Comparison of ENCODE assay signal across 14 mouse cellular contexts in genomic region chr3:116267036-116267654, GRCm38 (mm10). TPM values are rescaled to one million over a fixed set of nuclear protein-coding genes. Genes with fewer than 3 reads are reported as not detected.
A peak's percentile ranks its signal among the peaks of the same experiment; 100 is the strongest.
DNase-seq lines count a peak whose midpoint lies in the region; ATAC-seq and TF ChIP-seq lines count a peak whose summit lies in the region.
"Had no signal": no experiment of that assay in that cellular context is flagged by ENCODE, and none has a peak within 500 bp of the region (broad histone marks: within the 10 kb centered on the region; RNA-seq: fewer than 3 reads in every experiment).

No protein-coding gene starts in this region.

- H3K27ac ChIP-seq in forebrain, postnatal 0 days (ENCODE audit: low read depth, low read length): no peak overlapping the region
- no peak overlapping the region for H3K27ac ChIP-seq in forebrain, embryonic 11.5 days (ENCODE audit: low read depth, low read length)
- no peak overlapping the region for H3K27ac ChIP-seq in limb, embryonic 11.5 days (replicated peaks; ENCODE audit: low read depth, low read length)
- no peak overlapping the region for H3K27ac ChIP-seq in limb, embryonic 10.5 days
- H3K27ac ChIP-seq in embryonic facial prominence, embryonic 15.5 days (replicated peaks): no peak overlapping the region
- H3K27ac ChIP-seq in midbrain, postnatal 0 days (ENCODE audit: low read depth, low read length): no peak overlapping the region

- 0 out of 2 replicates have a peak, but pooled peaks have one; percentile 20 for ATAC-seq in forebrain, postnatal 0 days
- no peak for ATAC-seq in forebrain, embryonic 11.5 days (replicated peaks; ENCODE audit: low FRiP score)
- 0 out of 2 replicates have a peak, but pooled peaks have one; percentile 47 for ATAC-seq in limb, embryonic 11.5 days (ENCODE audit: insufficient number of reproducible peaks, low FRiP score, low TSS enrichment, low read depth)
- peak; percentile 60; the same call in 1 of the 2 replicates for ATAC-seq in embryonic facial prominence, embryonic 15.5 days (ENCODE audit: insufficient number of reproducible peaks, low FRiP score, low TSS enrichment, low read depth)
- ATAC-seq in midbrain, postnatal 0 days (ENCODE audit: low FRiP score): peak; percentile 41; the same call in 1 of the 2 replicates

- H3K4me3 ChIP-seq in forebrain, postnatal 0 days (ENCODE audit: low read depth, low read length): no peak overlapping the region
- H3K4me3 ChIP-seq in forebrain, embryonic 11.5 days (ENCODE audit: low read depth, low read length): no peak overlapping the region
- no peak overlapping the region for H3K4me3 ChIP-seq in limb, embryonic 11.5 days (ENCODE audit: low read depth, low read length)
- H3K4me3 ChIP-seq in limb, embryonic 10.5 days: no peak overlapping the region
- no peak overlapping the region for H3K4me3 ChIP-seq in embryonic facial prominence, embryonic 15.5 days (replicated peaks)
- H3K4me3 ChIP-seq in midbrain, postnatal 0 days (ENCODE audit: low read depth, low read length): no peak overlapping the region

- H3K9me3 ChIP-seq in forebrain, postnatal 0 days (ENCODE audit: low read length): no peaks in the 10 kb centered on the region
- H3K9me3 ChIP-seq in forebrain, embryonic 11.5 days (ENCODE audit: control insufficient read depth, low read length): no peaks in the 10 kb centered on the region
- no peaks in the 10 kb centered on the region for H3K9me3 ChIP-seq in limb, embryonic 11.5 days (ENCODE audit: control insufficient read depth, low read length)
- H3K9me3 ChIP-seq in limb, embryonic 10.5 days (replicated peaks): no peaks in the 10 kb centered on the region
- H3K9me3 ChIP-seq in embryonic facial prominence, embryonic 15.5 days (replicated peaks): no peaks in the 10 kb centered on the region
- no peaks in the 10 kb centered on the region for H3K9me3 ChIP-seq in midbrain, postnatal 0 days (ENCODE audit: low read length)

- H3K9ac ChIP-seq in forebrain, postnatal 0 days: no peak overlapping the region
- no peak overlapping the region for H3K9ac ChIP-seq in forebrain, embryonic 11.5 days (ENCODE audit: low read length)
- no peak overlapping the region for H3K9ac ChIP-seq in limb, embryonic 11.5 days (ENCODE audit: low read length)
- H3K9ac ChIP-seq in embryonic facial prominence, embryonic 15.5 days: no peak overlapping the region
- H3K9ac ChIP-seq in midbrain, postnatal 0 days (replicated peaks; ENCODE audit: low read length, poor library complexity, severe bottlenecking): no peak overlapping the region

- H3K36me3 ChIP-seq in forebrain, postnatal 0 days (ENCODE audit: insufficient read depth): no peaks in the 10 kb centered on the region
- H3K36me3 ChIP-seq in forebrain, embryonic 11.5 days (ENCODE audit: control insufficient read depth, insufficient read depth, low read length): no peaks in the 10 kb centered on the region
- no peaks in the 10 kb centered on the region for H3K36me3 ChIP-seq in limb, embryonic 11.5 days (ENCODE audit: control insufficient read depth, insufficient read depth, low read length)
- H3K36me3 ChIP-seq in limb, embryonic 10.5 days: no peaks in the 10 kb centered on the region
- no peaks in the 10 kb centered on the region for H3K36me3 ChIP-seq in embryonic facial prominence, embryonic 15.5 days
- no peaks in the 10 kb centered on the region for H3K36me3 ChIP-seq in midbrain, postnatal 0 days (ENCODE audit: insufficient read depth, low read length)

- no peak for TF ChIP-seq CTCF in forebrain, postnatal 0 days (IDR thresholded peaks at IDR 0.05; ENCODE audit: low read depth)
- no peak for TF ChIP-seq CTCF in midbrain, postnatal 0 days (IDR thresholded peaks at IDR 0.05)

- no peak overlapping the region for H3K4me2 ChIP-seq in forebrain, postnatal 0 days (ENCODE audit: low read depth)
- H3K4me2 ChIP-seq in forebrain, embryonic 11.5 days (ENCODE audit: low read depth, low read length, severe bottlenecking): no peak overlapping the region
- no peak overlapping the region for H3K4me2 ChIP-seq in limb, embryonic 11.5 days (ENCODE audit: low read depth, severe bottlenecking)
- H3K4me2 ChIP-seq in embryonic facial prominence, embryonic 15.5 days (replicated peaks): no peak overlapping the region
- H3K4me2 ChIP-seq in midbrain, postnatal 0 days (ENCODE audit: low read depth, low read length, poor library complexity, severe bottlenecking): no peak overlapping the region

- no peak for DNase-seq in forebrain, postnatal 0 days
- DNase-seq in forebrain, embryonic 11.5 days (ENCODE audit: low spot score): no peak
- DNase-seq in limb, embryonic 11.5 days (ENCODE audit: low spot score): no peak
- DNase-seq in limb, embryonic 10.5 days (ENCODE audit: low spot score): no peak
- DNase-seq in midbrain, postnatal 0 days (ENCODE audit: low spot score): no peak
- no peak for DNase-seq in frontal cortex, postnatal 25 days (ENCODE audit: low spot score in 2 of 2)
- no peak for DNase-seq in right cerebral cortex, postnatal 36 days (ENCODE audit: low spot score in 2 of 2)
- DNase-seq: adrenal gland, adult 2 months; cerebellum, postnatal 25 days; gastrocnemius, postnatal 36 days; kidney, postnatal 25 days; right cerebral cortex, postnatal 4 days had no signal

- no peaks in the 10 kb centered on the region for H3K4me1 ChIP-seq in forebrain, postnatal 0 days (ENCODE audit: insufficient read depth)
- H3K4me1 ChIP-seq in forebrain, embryonic 11.5 days (replicated peaks; ENCODE audit: control insufficient read depth, insufficient read depth, low read length): no peaks in the 10 kb centered on the region
- H3K4me1 ChIP-seq in limb, embryonic 11.5 days (ENCODE audit: control insufficient read depth, insufficient read depth, low read length): no peaks in the 10 kb centered on the region
- no peaks in the 10 kb centered on the region for H3K4me1 ChIP-seq in limb, embryonic 10.5 days
- no peaks in the 10 kb centered on the region for H3K4me1 ChIP-seq in embryonic facial prominence, embryonic 15.5 days
- H3K4me1 ChIP-seq in midbrain, postnatal 0 days (ENCODE audit: insufficient read depth, low read length): no peaks in the 10 kb centered on the region

- 94% methylated on average over 2 of the region's 2 CpGs for WGBS in forebrain, postnatal 0 days
- WGBS in forebrain, embryonic 11.5 days: 94% methylated on average over 2 of the region's 2 CpGs
- 96% methylated on average over 2 of the region's 2 CpGs for WGBS in limb, embryonic 11.5 days
- WGBS in limb, embryonic 10.5 days: 98% methylated on average over 2 of the region's 2 CpGs
- WGBS in embryonic facial prominence, embryonic 15.5 days: 92% methylated on average over 2 of the region's 2 CpGs
- WGBS in midbrain, postnatal 0 days: 96% methylated on average over 2 of the region's 2 CpGs

- no peaks in the 10 kb centered on the region for H3K27me3 ChIP-seq in forebrain, postnatal 0 days (ENCODE audit: insufficient read depth, low read length)
- H3K27me3 ChIP-seq in forebrain, embryonic 11.5 days (ENCODE audit: control insufficient read depth, insufficient read depth, low read length): no peaks in the 10 kb centered on the region
- H3K27me3 ChIP-seq in limb, embryonic 11.5 days (ENCODE audit: control insufficient read depth, insufficient read depth, low read length): no peaks in the 10 kb centered on the region
- H3K27me3 ChIP-seq in limb, embryonic 10.5 days (ENCODE audit: low read depth, poor library complexity, severe bottlenecking): no peaks in the 10 kb centered on the region
- H3K27me3 ChIP-seq in embryonic facial prominence, embryonic 15.5 days: no peaks in the 10 kb centered on the region
- H3K27me3 ChIP-seq in midbrain, postnatal 0 days (ENCODE audit: insufficient read depth, low read length): no peaks in the 10 kb centered on the region

RNA-seq across cellular contexts. Expression of gene Gpr88, which starts 13.8 kb away (rescaled TPM):
- 33.6 and 54.7 TPM in 2 replicates for total RNA-seq in forebrain, postnatal 0 days (2014; rRNA removed)
- polyA plus RNA-seq in forebrain, postnatal 0 days (2015; fragmentation: Nextera tagmentation; extraction: Ambion mirVana): 15.2 and 20.5 TPM in 2 replicates
- polyA plus RNA-seq in forebrain, embryonic 11.5 days (2014; fragmentation: Nextera tagmentation; extraction: Ambion mirVana): 0.21 and 0.93 TPM in 2 replicates
- 0.08 and 0.23 TPM in 2 replicates for polyA plus RNA-seq in limb, embryonic 11.5 days (2014; fragmentation: Nextera tagmentation; extraction: Ambion mirVana)
- 0.05 and 0.15 TPM in 2 replicates for polyA plus RNA-seq in limb, embryonic 10.5 days (2016; fragmentation: Nextera tagmentation; extraction: Ambion mirVana)
- 0.85 and 3.3 TPM in 2 replicates for polyA plus RNA-seq in embryonic facial prominence, embryonic 15.5 days (2015; fragmentation: Nextera tagmentation; extraction: Ambion mirVana)
- 8.9 and 9.1 TPM in 2 replicates for total RNA-seq in midbrain, postnatal 0 days (2014; rRNA removed)
- polyA plus RNA-seq in midbrain, postnatal 0 days (2015; fragmentation: Nextera tagmentation; extraction: Ambion mirVana): 2.2 and 2.5 TPM in 2 replicates
- total RNA-seq: gastrocnemius, postnatal 36 days had no signal
- polyA plus RNA-seq: C2C12 had no signal
